Mouse (Mus musculus) v-Abl transformed pro-B cells (cell line): ENCODE data around the gene Aldh1a1.

Experiments
- in situ Hi-C, 2 experiments: fragments of 400-800 bp; cut with MboI; formaldehyde crosslinking; loops; one replicate each; pipeline ENCODE4 v1.15.1; 2025; ENCODE audit not compliant: unreplicated experiment in 2 of 2

Aldh1a1 gene

GRCm38 (mm10) chr19:20547025-20547424 is 54.5 kb downstream of the Aldh1a1 start:
- in situ Hi-C loops, result no loop called here

- in situ Hi-C loops, result no loop called here
Observed at GRCm38 (mm10) chr19:20549409-20549808, 56.9 kb downstream of the Aldh1a1 start.

- in situ Hi-C loops, result no loop called here
Observed at GRCm38 (mm10) chr19:20555365-20555764, 62.9 kb downstream of the Aldh1a1 start.

GRCm38 (mm10) chr19:20557211-20557610 is 64.7 kb downstream of the Aldh1a1 start:
- in situ Hi-C loops, result no loop called here

- in situ Hi-C loops, result no loop called here
Observed at GRCm38 (mm10) chr19:20558069-20558468, 65.6 kb downstream of the Aldh1a1 start.

GRCm38 (mm10) chr19:20558544-20558943 is 66.0 kb downstream of the Aldh1a1 start:
- in situ Hi-C loops, result no loop called here

GRCm38 (mm10) chr19:20558952-20559351 is 66.4 kb downstream of the Aldh1a1 start:
- in situ Hi-C loops, result no loop called here

- in situ Hi-C loops, result no loop called here
Observed at GRCm38 (mm10) chr19:20559952-20560351, 67.4 kb downstream of the Aldh1a1 start.

- in situ Hi-C loops, result no loop called here
Observed at GRCm38 (mm10) chr19:20562396-20562795, 69.9 kb downstream of the Aldh1a1 start.

GRCm38 (mm10) chr19:20566294-20566693 is 73.8 kb downstream of the Aldh1a1 start:
- in situ Hi-C loops, result no loop called here

GRCm38 (mm10) chr19:20567039-20567438 is 74.5 kb downstream of the Aldh1a1 start:
- in situ Hi-C loops, result no loop called here

- in situ Hi-C loops, result no loop called here
Observed at GRCm38 (mm10) chr19:20576984-20577383, 84.5 kb downstream of the Aldh1a1 start.

GRCm38 (mm10) chr19:20577429-20577828 is 84.9 kb downstream of the Aldh1a1 start:
- in situ Hi-C loops, result no loop called here

- in situ Hi-C loops, result no loop called here
Observed at GRCm38 (mm10) chr19:20599951-20600350, 107.4 kb downstream of the Aldh1a1 start.

GRCm38 (mm10) chr19:20601739-20602138 is 109.2 kb downstream of the Aldh1a1 start:
- in situ Hi-C loops, result no loop called here

- in situ Hi-C loops, result no loop called here
Observed at GRCm38 (mm10) chr19:20603212-20603611, 110.7 kb downstream of the Aldh1a1 start.

GRCm38 (mm10) chr19:20603866-20604265 is 111.4 kb downstream of the Aldh1a1 start:
- in situ Hi-C loops, result no loop called here

- in situ Hi-C loops, result no loop called here
Observed at GRCm38 (mm10) chr19:20614252-20614930, 121.9 kb downstream of the Aldh1a1 start.

- in situ Hi-C loops, result no loop called here
Observed at GRCm38 (mm10) chr19:20622434-20622833, 129.9 kb downstream of the Aldh1a1 start.

- in situ Hi-C loops, result no loop called here
Observed at GRCm38 (mm10) chr19:20623416-20623815, 130.9 kb downstream of the Aldh1a1 start.

GRCm38 (mm10) chr19:20631020-20631419 is 138.5 kb downstream of the Aldh1a1 start:
- in situ Hi-C loops, result no loop called here

- in situ Hi-C loops, result no loop called here
Observed at GRCm38 (mm10) chr19:20633876-20634691, 141.6 kb downstream of the Aldh1a1 start.
